Mouse (Mus musculus): ENCODE results near the gene Nags. TPM values are rescaled to one million over a fixed set of nuclear protein-coding genes. Genes with fewer than 3 reads are reported as not detected.
A peak's percentile ranks its signal among the peaks of the same experiment; 100 is the strongest.
"Not testable (repeated sequence)": the region's sequence is repeated elsewhere in the genome, so short reads cannot be mapped to it uniquely, and the experiment has no call there.

Nags gene
- total RNA-seq, 2 experiments from 2014 or later, result 1.3 to 3.1 TPM

GRCm38 (mm10) chr11:102156039-102156785 lies 10.9 kb downstream of the Nags start, which contains the start of gene Tmem101:
TSS of gene Tmem101 (minus strand) at chr11:102156404.
- DNase-seq (ENCODE audit: low spot score in 2 of 2), result peak; percentile 68 to 79

GRCm38 (mm10) chr11:102156786-102157089 lies 11.4 kb downstream of the Nags start:
- DNase-seq (ENCODE audit: low spot score in 2 of 2), result no peak

GRCm38 (mm10) chr11:102158024-102158423 lies 12.7 kb downstream of the Nags start:
- not testable (repeated sequence) for DNase-seq (ENCODE audit: low spot score in 2 of 2)

- no peak for DNase-seq (ENCODE audit: low spot score in 2 of 2)
Observed at GRCm38 (mm10) chr11:102159781-102160180, 14.5 kb downstream of the Nags start.

- no peak for DNase-seq (ENCODE audit: low spot score in 2 of 2)
Observed at GRCm38 (mm10) chr11:102165971-102166722, 20.8 kb downstream of the Nags start.

- no peak for DNase-seq (ENCODE audit: low spot score in 2 of 2)
Observed at GRCm38 (mm10) chr11:102167539-102167938, 22.2 kb downstream of the Nags start.

- DNase-seq (ENCODE audit: low spot score in 2 of 2), result no peak
Observed at GRCm38 (mm10) chr11:102168689-102169088, 23.4 kb downstream of the Nags start.

- no peak for DNase-seq (ENCODE audit: low spot score in 2 of 2)
Observed at GRCm38 (mm10) chr11:102179836-102180235, 34.5 kb downstream of the Nags start.

- DNase-seq (ENCODE audit: low spot score in 2 of 2), result no peak
Observed at GRCm38 (mm10) chr11:102184253-102184645, 38.9 kb downstream of the Nags start.

GRCm38 (mm10) chr11:102184646-102185495 lies 39.6 kb downstream of the Nags start, which contains the start of gene Lsm12:
TSS of gene Lsm12 (minus strand) at chr11:102185296.
- DNase-seq (ENCODE audit: low spot score in 2 of 2), result peak; percentile 89 to 92

GRCm38 (mm10) chr11:102185677-102186076 lies 40.4 kb downstream of the Nags start:
- DNase-seq (ENCODE audit: low spot score in 2 of 2), result no peak

- DNase-seq (ENCODE audit: low spot score in 2 of 2), result no peak
Observed at GRCm38 (mm10) chr11:102186235-102186634, 40.9 kb downstream of the Nags start.

GRCm38 (mm10) chr11:102188980-102189379 lies 43.7 kb downstream of the Nags start:
- no peak for DNase-seq (ENCODE audit: low spot score in 2 of 2)

GRCm38 (mm10) chr11:102189461-102190436 lies 44.4 kb downstream of the Nags start, which contains the start of gene G6pc3:
TSS of gene G6pc3 (plus strand) at chr11:102189620.
- DNase-seq (ENCODE audit: low spot score in 2 of 2), result peak; percentile 59 to 86

GRCm38 (mm10) chr11:102190848-102191247 lies 45.5 kb downstream of the Nags start:
- no peak for DNase-seq (ENCODE audit: low spot score in 2 of 2)

- DNase-seq (ENCODE audit: low spot score in 2 of 2), result no peak
Observed at GRCm38 (mm10) chr11:102193657-102194440, 48.5 kb downstream of the Nags start.

GRCm38 (mm10) chr11:102196018-102196797 lies 50.9 kb downstream of the Nags start:
- DNase-seq (ENCODE audit: low spot score in 2 of 2), result no peak

- no peak for DNase-seq (ENCODE audit: low spot score in 2 of 2)
Observed at GRCm38 (mm10) chr11:102198245-102198644, 52.9 kb downstream of the Nags start.
